Mouse (Mus musculus): ENCODE measurements around the gene Ece2. TPM values are rescaled to one million over a fixed set of nuclear protein-coding genes. Genes with fewer than 3 reads are reported as not detected.

Gene Ece2
- polyA plus RNA-seq, 1 experiment from 2014 or later: 2.4 TPM

DNA sequence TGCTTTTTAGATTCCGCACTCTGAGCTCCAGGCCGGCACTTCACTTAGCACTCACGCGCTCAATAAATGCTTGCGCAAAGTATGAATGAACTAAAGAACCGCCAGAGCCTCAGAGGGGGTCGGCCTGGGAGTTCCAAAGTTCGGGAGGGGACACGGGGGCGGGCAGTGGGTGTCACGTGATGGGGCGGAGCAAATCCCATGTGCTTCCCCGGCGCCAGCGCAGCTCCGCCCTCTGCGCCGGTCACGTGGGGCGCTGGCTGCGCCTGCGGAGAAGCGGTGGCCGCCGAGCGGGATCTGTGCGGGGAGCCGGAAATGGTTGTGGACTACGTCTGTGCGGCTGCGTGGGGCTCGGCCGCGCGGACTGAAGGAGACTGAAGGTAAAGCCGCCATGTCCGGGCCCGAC lies 42.9 kb downstream of the Ece2 start:
- under 1% methylated on average over 38 of the region's 38 CpGs for WGBS

DNA sequence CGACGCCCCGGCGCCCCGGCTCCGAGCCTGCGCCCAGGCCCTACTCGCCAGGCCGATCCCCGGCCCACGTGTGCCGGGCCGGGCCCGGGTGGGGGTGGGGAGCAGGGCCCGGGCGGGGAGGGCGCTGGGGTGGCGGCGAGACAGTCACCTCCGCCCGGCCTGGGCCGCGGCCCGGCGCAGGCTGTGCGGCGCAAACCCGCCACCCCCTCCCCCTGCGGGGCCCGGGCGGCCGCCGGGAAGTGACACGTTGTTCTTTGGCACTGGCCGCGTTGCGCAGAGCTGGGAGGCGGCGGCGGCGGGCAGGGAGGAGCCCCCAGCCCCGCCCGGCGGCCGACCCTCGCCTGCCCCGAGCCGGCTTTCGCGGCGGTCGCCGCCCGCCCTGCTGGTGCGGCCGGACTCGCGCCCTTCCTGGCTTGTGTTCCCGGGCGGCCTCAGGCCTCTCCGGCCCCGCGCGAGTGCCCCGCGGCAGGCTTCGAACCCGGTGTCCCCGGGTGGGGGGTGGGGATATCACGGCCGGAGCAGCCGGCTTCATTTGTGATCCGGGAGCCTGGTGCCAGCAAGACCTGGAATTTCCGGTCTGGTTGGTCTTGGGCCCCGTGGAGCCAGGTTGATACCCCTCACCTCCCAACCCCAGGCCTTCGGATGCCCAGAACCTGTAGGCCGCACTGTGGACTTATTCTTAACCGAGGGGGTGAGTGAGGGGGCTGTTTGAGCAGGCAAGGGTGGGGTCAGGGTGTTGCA lies 43.5 kb downstream of the Ece2 start:
- WGBS: under 1% methylated on average over 31 of the region's 78 CpGs
- Histone ChIP-seq H3K4me3 (ENCODE audit: low read depth, low read length) (peak overlapping the region; percentile 91), H3K9me3 (ENCODE audit: control insufficient read depth, low read depth, low read length) (no peaks in the 10 kb centered on the region), H3K27ac (ENCODE audit: low read length) (peak overlapping the region; percentile 96), H3K27me3 (ENCODE audit: control insufficient read depth, insufficient read depth, low read length) (no peaks in the 10 kb centered on the region), H3K36me3 (ENCODE audit: control insufficient read depth, insufficient read depth, low read length) (peaks cover 32% of the 10 kb centered on the region), H3K4me1 (ENCODE audit: control insufficient read depth, insufficient read depth, low read length) (peaks cover 9% of the 10 kb centered on the region), H3K4me2 (replicated peaks; ENCODE audit: low read depth, low read length) (peak overlapping the region; percentile 95), H3K9ac (replicated peaks; ENCODE audit: low read depth, low read length) (peak overlapping the region; percentile 97)
- peak; percentile 0; the same call in 1 of the 2 replicates for ATAC-seq (ENCODE audit: insufficient number of reproducible peaks, insufficient read depth, low FRiP score, low read depth)

More for the DNA sequence above, 42.9 kb downstream of the Ece2 start:
- Histone ChIP-seq H3K4me2 (replicated peaks; ENCODE audit: low read depth, low read length) (peak overlapping the region; percentile 47), H3K27ac (ENCODE audit: low read length) (peak overlapping the region; percentile 96), H3K9ac (replicated peaks; ENCODE audit: low read depth, low read length) (peak overlapping the region; percentile 97), H3K4me1 (ENCODE audit: control insufficient read depth, insufficient read depth, low read length) (peaks cover 9% of the 10 kb centered on the region), H3K36me3 (ENCODE audit: control insufficient read depth, insufficient read depth, low read length) (peaks cover 25% of the 10 kb centered on the region), H3K9me3 (ENCODE audit: control insufficient read depth, low read depth, low read length) (no peaks in the 10 kb centered on the region), H3K4me3 (ENCODE audit: low read depth, low read length) (peak overlapping the region; percentile 91), H3K27me3 (ENCODE audit: control insufficient read depth, insufficient read depth, low read length) (no peaks in the 10 kb centered on the region)
- peak; percentile 94 for ATAC-seq (ENCODE audit: insufficient number of reproducible peaks, insufficient read depth, low FRiP score, low read depth)

DNA sequence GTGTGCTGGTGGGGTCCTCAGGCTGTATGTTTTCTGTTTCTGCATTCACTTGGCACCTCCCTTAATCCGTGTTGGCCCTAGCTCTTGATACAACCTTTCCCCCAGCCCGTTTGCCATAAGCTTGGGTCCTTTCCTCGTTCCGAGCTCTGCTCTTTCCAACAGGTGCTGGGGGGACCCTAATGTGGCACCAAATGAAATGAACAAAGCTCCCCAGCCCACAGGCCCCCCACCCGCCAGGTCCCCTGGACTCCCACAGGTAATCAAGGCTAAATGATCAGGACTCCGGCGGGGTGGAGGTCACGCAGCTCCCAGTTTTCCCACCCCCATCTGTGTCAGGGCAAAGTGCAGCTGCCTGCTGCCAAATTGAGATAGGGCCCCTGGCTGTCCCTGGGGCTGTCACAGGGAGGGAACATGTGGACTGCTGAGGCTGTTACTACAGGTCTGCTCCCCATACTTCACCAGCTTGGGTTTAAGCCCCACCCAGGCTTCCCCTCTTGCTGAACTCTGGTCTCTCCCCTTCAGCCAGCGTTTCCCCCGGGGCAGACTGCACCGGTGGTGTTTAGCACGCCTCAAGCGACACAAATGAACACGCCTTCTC lies 44.2 kb downstream of the Ece2 start:
- Histone ChIP-seq H3K27me3 (ENCODE audit: control insufficient read depth, insufficient read depth, low read length) (no peaks in the 10 kb centered on the region), H3K36me3 (ENCODE audit: control insufficient read depth, insufficient read depth, low read length) (peaks cover 38% of the 10 kb centered on the region), H3K9ac (replicated peaks; ENCODE audit: low read depth, low read length) (peak overlapping the region; percentile 97), H3K9me3 (ENCODE audit: control insufficient read depth, low read depth, low read length) (no peaks in the 10 kb centered on the region), H3K4me1 (ENCODE audit: control insufficient read depth, insufficient read depth, low read length) (peaks cover 9% of the 10 kb centered on the region), H3K4me2 (replicated peaks; ENCODE audit: low read depth, low read length) (peak overlapping the region; percentile 95), H3K4me3 (ENCODE audit: low read depth, low read length) (peak overlapping the region; percentile 91), H3K27ac (ENCODE audit: low read length) (peak overlapping the region; percentile 96)
- ATAC-seq (ENCODE audit: insufficient number of reproducible peaks, insufficient read depth, low FRiP score, low read depth): 0 out of 2 replicates have a peak, but pooled peaks have one; percentile 8
- 4% methylated on average over 14 of the region's 14 CpGs for WGBS

DNA sequence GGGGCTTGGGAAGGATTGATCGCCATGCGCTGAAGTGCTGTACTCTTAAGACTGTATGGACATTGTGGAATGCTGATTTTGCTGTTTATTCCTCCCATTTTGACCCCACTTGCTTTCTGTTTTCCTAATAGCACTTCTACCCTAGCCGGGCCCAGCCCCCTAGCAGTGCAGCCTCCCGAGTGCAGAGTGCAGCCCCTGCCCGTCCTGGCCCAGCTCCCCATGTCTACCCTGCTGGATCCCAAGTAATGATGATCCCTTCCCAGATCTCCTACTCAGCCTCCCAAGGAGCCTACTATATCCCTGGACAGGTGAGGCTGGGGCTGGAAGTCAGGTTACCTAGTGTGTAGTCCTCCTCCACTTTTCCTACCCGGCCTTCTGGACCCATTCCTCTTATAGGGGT lies 45.6 kb downstream of the Ece2 start:
- Histone ChIP-seq H3K9ac (replicated peaks; ENCODE audit: low read depth, low read length) (no peak overlapping the region), H3K4me2 (replicated peaks; ENCODE audit: low read depth, low read length) (no peak overlapping the region), H3K9me3 (ENCODE audit: control insufficient read depth, low read depth, low read length) (no peaks in the 10 kb centered on the region), H3K27ac (ENCODE audit: low read length) (no peak overlapping the region), H3K4me3 (ENCODE audit: low read depth, low read length) (no peak overlapping the region), H3K36me3 (ENCODE audit: control insufficient read depth, insufficient read depth, low read length) (peaks cover 52% of the 10 kb centered on the region), H3K27me3 (ENCODE audit: control insufficient read depth, insufficient read depth, low read length) (no peaks in the 10 kb centered on the region), H3K4me1 (ENCODE audit: control insufficient read depth, insufficient read depth, low read length) (peaks cover 9% of the 10 kb centered on the region)
- 91% methylated on average over 6 of the region's 6 CpGs for WGBS
- ATAC-seq (ENCODE audit: insufficient number of reproducible peaks, insufficient read depth, low FRiP score, low read depth): no peak

DNA sequence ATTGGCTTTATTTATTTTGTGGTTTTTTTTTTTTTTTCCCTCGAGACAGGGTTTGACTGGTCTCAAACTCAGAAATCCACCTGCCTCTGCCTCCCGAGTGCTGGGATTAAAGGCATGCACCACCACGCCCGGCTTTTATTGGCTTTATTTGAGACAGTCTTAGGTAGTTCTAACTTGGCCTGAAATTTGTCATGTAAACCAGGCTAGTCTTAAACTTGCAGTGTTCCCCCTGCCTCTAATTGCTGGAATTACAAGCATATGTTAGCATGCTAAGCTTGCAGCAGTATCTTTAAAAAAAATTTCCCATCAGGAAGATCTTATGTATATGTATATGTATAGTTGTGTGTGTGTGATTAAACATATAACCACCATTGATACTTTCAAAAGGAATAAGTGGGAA lies 47.1 kb downstream of the Ece2 start:
- Histone ChIP-seq H3K4me2 (replicated peaks; ENCODE audit: low read depth, low read length) (no peak overlapping the region), H3K27ac (ENCODE audit: low read length) (no peak overlapping the region), H3K36me3 (ENCODE audit: control insufficient read depth, insufficient read depth, low read length) (peaks cover 67% of the 10 kb centered on the region), H3K4me3 (ENCODE audit: low read depth, low read length) (no peak overlapping the region), H3K9ac (replicated peaks; ENCODE audit: low read depth, low read length) (no peak overlapping the region), H3K27me3 (ENCODE audit: control insufficient read depth, insufficient read depth, low read length) (no peaks in the 10 kb centered on the region), H3K9me3 (ENCODE audit: control insufficient read depth, low read depth, low read length) (no peaks in the 10 kb centered on the region), H3K4me1 (ENCODE audit: control insufficient read depth, insufficient read depth, low read length) (peaks cover 9% of the 10 kb centered on the region)
- ATAC-seq (ENCODE audit: insufficient number of reproducible peaks, insufficient read depth, low FRiP score, low read depth): no peak
- 72% methylated on average over 4 of the region's 4 CpGs for WGBS

DNA sequence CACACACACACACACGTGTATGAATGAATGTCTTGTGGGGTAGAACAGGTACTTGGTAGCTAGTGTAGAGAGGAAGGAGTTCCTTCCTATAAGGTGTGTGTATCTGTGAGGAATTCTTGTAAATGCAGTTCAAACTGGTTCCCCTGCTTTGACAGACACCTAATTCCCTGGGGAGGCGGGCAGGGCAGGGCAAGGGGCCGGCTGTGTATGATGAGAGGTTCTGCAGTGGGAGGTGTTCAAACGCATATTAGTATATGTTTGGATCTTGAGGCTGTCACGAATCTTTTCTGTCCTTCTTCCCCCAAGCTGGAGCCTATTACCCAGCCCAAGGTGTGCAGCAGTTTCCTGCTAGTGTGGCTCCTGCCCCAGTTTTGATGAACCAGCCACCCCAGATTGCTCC lies 47.8 kb downstream of the Ece2 start:
- 89% methylated on average over 5 of the region's 5 CpGs for WGBS
- Histone ChIP-seq H3K9me3 (ENCODE audit: control insufficient read depth, low read depth, low read length) (no peaks in the 10 kb centered on the region), H3K4me2 (replicated peaks; ENCODE audit: low read depth, low read length) (no peak overlapping the region), H3K4me3 (ENCODE audit: low read depth, low read length) (no peak overlapping the region), H3K27ac (ENCODE audit: low read length) (no peak overlapping the region), H3K4me1 (ENCODE audit: control insufficient read depth, insufficient read depth, low read length) (peaks cover 9% of the 10 kb centered on the region), H3K9ac (replicated peaks; ENCODE audit: low read depth, low read length) (no peak overlapping the region), H3K27me3 (ENCODE audit: control insufficient read depth, insufficient read depth, low read length) (no peaks in the 10 kb centered on the region), H3K36me3 (ENCODE audit: control insufficient read depth, insufficient read depth, low read length) (peaks cover 74% of the 10 kb centered on the region)
- ATAC-seq (ENCODE audit: insufficient number of reproducible peaks, insufficient read depth, low FRiP score, low read depth): no peak

DNA sequence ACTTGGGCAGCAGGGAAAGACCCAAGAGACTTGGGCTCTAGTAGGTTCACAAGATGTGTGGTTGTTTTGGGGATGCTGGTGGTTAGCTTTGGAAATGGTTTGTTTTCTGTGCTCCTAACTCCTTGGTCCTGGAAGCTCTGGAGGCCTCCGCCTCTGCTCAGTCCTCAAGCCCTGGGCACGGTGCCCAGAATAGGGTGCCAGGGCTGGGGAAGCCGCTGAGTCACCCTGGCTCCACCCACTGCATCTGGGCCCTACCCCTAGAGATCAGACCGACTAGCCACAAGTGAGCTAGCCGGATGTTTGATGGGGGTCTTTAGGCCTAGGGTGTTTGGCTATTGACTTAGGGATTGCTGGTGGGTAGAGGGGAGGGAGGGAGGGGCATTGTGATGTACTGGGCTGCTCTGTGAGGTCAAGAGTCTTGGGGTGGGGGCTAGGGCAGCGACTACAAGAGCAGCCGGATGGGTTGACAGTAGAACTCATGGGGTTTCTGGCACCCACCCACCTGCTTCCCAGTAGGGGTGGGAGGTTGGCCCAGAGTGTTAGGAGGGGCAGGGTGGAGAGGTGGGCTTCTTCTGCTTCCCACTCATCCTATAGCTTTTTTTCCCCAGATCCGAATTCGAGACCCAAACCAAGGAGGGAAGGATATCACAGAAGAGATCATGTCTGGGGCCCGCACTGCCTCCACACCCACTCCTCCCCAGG lies 48.5 kb downstream of the Ece2 start:
- no peaks in the 10 kb centered on the region for H3K27me3 ChIP-seq (ENCODE audit: control insufficient read depth, insufficient read depth, low read length)
- H3K4me3 ChIP-seq (ENCODE audit: low read depth, low read length): no peak overlapping the region
- no peak for ATAC-seq (ENCODE audit: insufficient number of reproducible peaks, insufficient read depth, low FRiP score, low read depth)
- H3K36me3 ChIP-seq (ENCODE audit: control insufficient read depth, insufficient read depth, low read length): peaks cover 82% of the 10 kb centered on the region
- H3K9me3 ChIP-seq (ENCODE audit: control insufficient read depth, low read depth, low read length): no peaks in the 10 kb centered on the region
- no peak overlapping the region for H3K9ac ChIP-seq (replicated peaks; ENCODE audit: low read depth, low read length)
- 73% methylated on average over 10 of the region's 10 CpGs for WGBS
- no peak overlapping the region for H3K4me2 ChIP-seq (replicated peaks; ENCODE audit: low read depth, low read length)
- peaks cover 9% of the 10 kb centered on the region for H3K4me1 ChIP-seq (ENCODE audit: control insufficient read depth, insufficient read depth, low read length)
- no peak overlapping the region for H3K27ac ChIP-seq (ENCODE audit: low read length)

DNA sequence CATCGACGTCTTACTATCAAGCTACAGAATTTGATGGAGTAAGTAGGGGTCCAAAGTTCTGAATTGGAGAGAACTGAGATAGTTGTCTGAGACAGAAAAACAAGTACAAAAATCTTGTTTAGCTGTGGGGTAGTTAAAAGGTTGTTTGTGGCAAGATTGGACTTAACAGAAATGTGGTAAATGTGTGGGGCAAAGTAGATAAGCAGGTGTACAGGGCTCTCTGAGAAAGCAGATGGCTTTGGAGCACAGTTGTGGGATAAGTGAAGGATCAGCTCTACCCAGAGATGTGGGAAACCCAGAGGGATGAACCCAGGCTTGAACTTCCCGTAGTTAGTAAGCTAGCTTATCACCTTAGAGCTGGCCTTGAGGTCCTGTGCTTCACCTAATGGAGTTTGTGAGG lies 61.1 kb downstream of the Ece2 start:
- Histone ChIP-seq H3K27ac (ENCODE audit: low read length) (no peak overlapping the region), H3K9ac (replicated peaks; ENCODE audit: low read depth, low read length) (no peak overlapping the region), H3K4me2 (replicated peaks; ENCODE audit: low read depth, low read length) (no peak overlapping the region), H3K4me3 (ENCODE audit: low read depth, low read length) (no peak overlapping the region), H3K27me3 (ENCODE audit: control insufficient read depth, insufficient read depth, low read length) (no peaks in the 10 kb centered on the region), H3K9me3 (ENCODE audit: control insufficient read depth, low read depth, low read length) (no peaks in the 10 kb centered on the region), H3K36me3 (ENCODE audit: control insufficient read depth, insufficient read depth, low read length) (peaks cover 61% of the 10 kb centered on the region), H3K4me1 (ENCODE audit: control insufficient read depth, insufficient read depth, low read length) (peaks cover 4% of the 10 kb centered on the region; the same call in 1 of the 2 replicates)
- WGBS: 83% methylated on average over 3 of the region's 3 CpGs
- ATAC-seq (ENCODE audit: insufficient number of reproducible peaks, insufficient read depth, low FRiP score, low read depth): no peak

Data from stomach, embryonic 14.5 days (tissue).